Mouse (Mus musculus) neural tube, embryonic 11.5 days (tissue): Measurements from ENCODE around the gene Lrrc25. TPM values are rescaled to one million over a fixed set of nuclear protein-coding genes. Genes with fewer than 3 reads are reported as not detected.

Experiments used
- ATAC-seq: fragments of 200-750 bp; cut with Nextera tagmentation; 2 replicates; pipeline ENCODE4 v1.8.0; 2017; ENCODE audit warnings: moderate number of reproducible peaks, mild to moderate bottlenecking, moderate TSS enrichment, moderate library complexity; ENCODE audit not compliant: insufficient read depth, low FRiP score, low TSS enrichment
- DNase-seq: peaks from one replicate; pipeline ENCODE4 v3.0.0-alpha.2; 2015; ENCODE audit warnings: low spot score
- H3K27ac ChIP-seq: fragments of 300-500 bp; sonication (generic); 2 replicates; pipeline ENCODE4 v1.5.1; 2014; ENCODE audit warnings: low read depth, mild to moderate bottlenecking, low read length
- H3K27me3 ChIP-seq: fragments of 300-500 bp; sonication (generic); 2 replicates; pipeline ENCODE4 v1.6.1; 2014; ENCODE audit warnings: mild to moderate bottlenecking, low read length, mixed read lengths; ENCODE audit not compliant: control insufficient read depth, insufficient read depth
- H3K36me3 ChIP-seq: fragments of 300-500 bp; sonication (generic); 2 replicates; pipeline ENCODE4 v1.6.1; 2014; ENCODE audit warnings: mild to moderate bottlenecking, low read length, moderate library complexity, mixed read lengths; ENCODE audit not compliant: control insufficient read depth, insufficient read depth
- H3K4me1 ChIP-seq: fragments of 300-500 bp; sonication (generic); 2 replicates; pipeline ENCODE4 v1.6.1; 2014; ENCODE audit warnings: low read length, mixed read lengths; ENCODE audit not compliant: control insufficient read depth, insufficient read depth
- H3K4me2 ChIP-seq: fragments of 300-500 bp; sonication (generic); 2 replicates; pipeline ENCODE4 v1.6.1; 2014; ENCODE audit warnings: low read depth, mild to moderate bottlenecking, moderate library complexity
- H3K4me3 ChIP-seq: fragments of 300-500 bp; sonication (generic); 2 replicates; pipeline ENCODE4 v1.5.1; 2014; ENCODE audit warnings: low read depth, low read length
- H3K9ac ChIP-seq: fragments of 300-500 bp; sonication (generic); 2 replicates; pipeline ENCODE4 v1.6.1; 2014; ENCODE audit warnings: mild to moderate bottlenecking, low read length
- H3K9me3 ChIP-seq: fragments of 300-500 bp; sonication (generic); 2 replicates; pipeline ENCODE4 v1.6.1; 2016; ENCODE audit warnings: low read length; ENCODE audit not compliant: control insufficient read depth
- WGBS: fragments of 180-500 bp; shearing (Covaris S2); extraction: QIAGEN DNeasy Blood & Tissue Kit; methylation state at CpG from one replicate; pipeline ENCODE4 v1.1.7; 2014; 5-methylcytosine and 5-hydroxymethylcytosine counted together
- polyA plus RNA-seq: library from polyadenylated mRNA; unstranded; fragments of >200 nt; fragmentation: Nextera tagmentation; extraction: Ambion mirVana; gene quantifications from 2 replicates; pipeline ENCODE4 v1.2.1, GENCODE M21; 2014

Lrrc25 gene
- polyA plus RNA-seq, 1 experiment from 2014 or later, result 1.2 TPM

GRCm38 (mm10) chr8:70631436-70631835 lies 15.5 kb downstream of the Lrrc25 start:
- ATAC-seq, result no peak
- H3K9ac ChIP-seq, result no peak overlapping the region
- 19% methylated on average over 23 of the region's 24 CpGs for WGBS
- H3K27ac ChIP-seq, result no peak overlapping the region
- H3K4me1 ChIP-seq, result peaks cover 10% of the 10 kb centered on the region; the same call in 1 of the 2 replicates
- H3K4me2 ChIP-seq, result no peak overlapping the region
- no peak for DNase-seq
- no peak overlapping the region for H3K4me3 ChIP-seq
- no peaks in the 10 kb centered on the region for H3K36me3 ChIP-seq
- peaks cover 11% of the 10 kb centered on the region for H3K27me3 ChIP-seq
- H3K9me3 ChIP-seq, result no peaks in the 10 kb centered on the region

- peaks cover 10% of the 10 kb centered on the region; the same call in 1 of the 2 replicates for H3K4me1 ChIP-seq
- peaks cover 11% of the 10 kb centered on the region for H3K27me3 ChIP-seq
- H3K4me3 ChIP-seq, result no peak within 1 kb of the TSS
- ATAC-seq (no peak), DNase-seq (no peak)
- WGBS, result 76% methylated on average over 6 of the region's 6 CpGs
- H3K9ac ChIP-seq, result no peak within 1 kb of the TSS
- no peak within 1 kb of the TSS for H3K27ac ChIP-seq
- H3K36me3 ChIP-seq, result no peaks in the 10 kb centered on the region
- no peak within 1 kb of the TSS for H3K4me2 ChIP-seq
- H3K9me3 ChIP-seq, result no peaks in the 10 kb centered on the region
Measured at GRCm38 (mm10) chr8:70632346-70632892, 16.5 kb downstream of the Lrrc25 start, which contains the start of gene Gdf15. TSS of gene Gdf15 (minus strand) at chr8:70632456.

GRCm38 (mm10) chr8:70634066-70634465 lies 18.1 kb downstream of the Lrrc25 start:
- Histone ChIP-seq H3K4me2 (no peak overlapping the region), H3K27ac (no peak overlapping the region), H3K4me1 (peaks cover 10% of the 10 kb centered on the region; the same call in 1 of the 2 replicates), H3K9ac (no peak overlapping the region), H3K4me3 (no peak overlapping the region), H3K27me3 (peaks cover 11% of the 10 kb centered on the region), H3K9me3 (no peaks in the 10 kb centered on the region), H3K36me3 (no peaks in the 10 kb centered on the region)
- WGBS, result 73% methylated on average over 6 of the region's 6 CpGs
- ATAC-seq (no peak), DNase-seq (no peak)

GRCm38 (mm10) chr8:70635527-70635926 lies 19.6 kb downstream of the Lrrc25 start:
- H3K4me3 ChIP-seq, result no peak overlapping the region
- no peaks in the 10 kb centered on the region for H3K9me3 ChIP-seq
- no peaks in the 10 kb centered on the region for H3K36me3 ChIP-seq
- DNase-seq, result no peak
- H3K27me3 ChIP-seq, result peaks cover 11% of the 10 kb centered on the region
- no peak overlapping the region for H3K4me2 ChIP-seq
- WGBS, result 79% methylated on average over 6 of the region's 6 CpGs
- 0 out of 2 replicates have a peak, but pooled peaks cover 6% of the 10 kb centered on the region for H3K4me1 ChIP-seq
- H3K9ac ChIP-seq, result no peak overlapping the region
- ATAC-seq, result no peak
- no peak overlapping the region for H3K27ac ChIP-seq

- H3K27me3 ChIP-seq, result no peaks in the 10 kb centered on the region
- no peaks in the 10 kb centered on the region for H3K4me1 ChIP-seq
- H3K9me3 ChIP-seq, result no peaks in the 10 kb centered on the region
- no peak for DNase-seq
- H3K27ac ChIP-seq, result no peak overlapping the region
- no peaks in the 10 kb centered on the region for H3K36me3 ChIP-seq
- no peak overlapping the region for H3K4me2 ChIP-seq
- WGBS, result 62% methylated on average over 8 of the region's 8 CpGs
- no peak overlapping the region for H3K4me3 ChIP-seq
- no peak for ATAC-seq
- no peak overlapping the region for H3K9ac ChIP-seq
Measured at GRCm38 (mm10) chr8:70636838-70637237, 20.9 kb downstream of the Lrrc25 start.

GRCm38 (mm10) chr8:70638752-70639151 lies 22.8 kb downstream of the Lrrc25 start:
- 79% methylated on average over 9 of the region's 9 CpGs for whole genome bisulfite sequencing
- ATAC-seq (no peak), DNase-seq (no peak)
- Histone ChIP-seq H3K9ac (no peak overlapping the region), H3K36me3 (no peaks in the 10 kb centered on the region), H3K4me1 (no peaks in the 10 kb centered on the region), H3K9me3 (no peaks in the 10 kb centered on the region), H3K27me3 (no peaks in the 10 kb centered on the region), H3K4me3 (no peak overlapping the region), H3K27ac (no peak overlapping the region), H3K4me2 (no peak overlapping the region)

- no peak overlapping the region for H3K27ac ChIP-seq
- H3K9me3 ChIP-seq, result no peaks in the 10 kb centered on the region
- 65% methylated on average over 3 of the region's 3 CpGs for WGBS
- H3K4me3 ChIP-seq, result no peak overlapping the region
- H3K27me3 ChIP-seq, result no peaks in the 10 kb centered on the region
- H3K9ac ChIP-seq, result no peak overlapping the region
- ATAC-seq, result no peak
- DNase-seq, result no peak
- no peaks in the 10 kb centered on the region for H3K36me3 ChIP-seq
- H3K4me2 ChIP-seq, result no peak overlapping the region
- H3K4me1 ChIP-seq, result peaks cover 19% of the 10 kb centered on the region
Measured at GRCm38 (mm10) chr8:70643019-70643418, 27.1 kb downstream of the Lrrc25 start.

- Histone ChIP-seq H3K9me3 (no peaks in the 10 kb centered on the region), H3K27me3 (no peaks in the 10 kb centered on the region), H3K36me3 (peaks cover 3% of the 10 kb centered on the region; the same call in 1 of the 2 replicates), H3K4me1 (peaks cover 24% of the 10 kb centered on the region), H3K27ac (no peak overlapping the region), H3K9ac (no peak overlapping the region), H3K4me3 (no peak overlapping the region), H3K4me2 (no peak overlapping the region)
- DNase-seq, result no peak
- no peak for ATAC-seq
- WGBS, result 89% methylated on average over 2 of the region's 2 CpGs
Measured at GRCm38 (mm10) chr8:70644065-70644464, 28.1 kb downstream of the Lrrc25 start.

GRCm38 (mm10) chr8:70645501-70646224 lies 29.7 kb downstream of the Lrrc25 start:
- DNase-seq, result no peak
- no peaks in the 10 kb centered on the region for H3K27me3 ChIP-seq
- H3K9ac ChIP-seq, result peak overlapping the region; percentile 40
- H3K36me3 ChIP-seq, result peaks cover 7% of the 10 kb centered on the region; the same call in 1 of the 2 replicates
- 0 out of 2 replicates have a peak, but pooled peaks have one; percentile 40 for ATAC-seq
- peaks cover 30% of the 10 kb centered on the region for H3K4me1 ChIP-seq
- H3K27ac ChIP-seq, result 0 out of 2 replicates have a peak overlapping the region, but pooled peaks have one; percentile 39
- no peaks in the 10 kb centered on the region for H3K9me3 ChIP-seq
- H3K4me3 ChIP-seq, result no peak overlapping the region
- no peak overlapping the region for H3K4me2 ChIP-seq
- 61% methylated on average over 17 of the region's 17 CpGs for WGBS
